Mouse (Mus musculus): Measurements from ENCODE around the gene Dclk3.

- no peak for TF ChIP-seq POLR2A (IDR thresholded peaks at IDR 0.05; ENCODE audit: insufficient read length, low read depth)
- TF ChIP-seq TCF12 (IDR thresholded peaks at IDR 0.05; ENCODE audit: insufficient read depth, poor library complexity, severe bottlenecking): no peak
- no peak for TF ChIP-seq E2F4 (IDR thresholded peaks at IDR 0.05; ENCODE audit: insufficient read depth)
- no peak for TF ChIP-seq USF1 (IDR thresholded peaks at IDR 0.05; ENCODE audit: low read depth)
- no peak for TF ChIP-seq POLR2AphosphoS2 (IDR thresholded peaks at IDR 0.05; ENCODE audit: insufficient read length, low read depth)
- no peak for TF ChIP-seq MYOD1 (IDR thresholded peaks at IDR 0.05; ENCODE audit: control insufficient read depth in 1 of 3, insufficient read length in 2 of 3, low read depth in 2 of 3)
- no peak for TF ChIP-seq MAX (IDR thresholded peaks at IDR 0.05; ENCODE audit: low read depth)
- TF ChIP-seq SRF (IDR thresholded peaks at IDR 0.05; ENCODE audit: control insufficient read depth, insufficient read length, low read depth): no peak
- TF ChIP-seq REST (IDR thresholded peaks at IDR 0.05; ENCODE audit: insufficient read depth, insufficient read length): no peak
- TF ChIP-seq TCF3 (IDR thresholded peaks at IDR 0.05; ENCODE audit: insufficient read length, low read depth): no peak
- TF ChIP-seq CEBPB (IDR thresholded peaks at IDR 0.05; ENCODE audit: insufficient read depth, poor library complexity, severe bottlenecking): no peak
Observed at GRCm38 (mm10) chr9:111478853-111479490, 40.1 kb downstream of the Dclk3 start.
